Mouse (Mus musculus) layer of hippocampus, postnatal 14 days (tissue): ENCODE results near the gene Myo19. TPM values are rescaled to one million over a fixed set of nuclear protein-coding genes. Genes with fewer than 3 reads are reported as not detected.
"Not testable (repeated sequence)": the region's sequence is repeated elsewhere in the genome, so short reads cannot be mapped to it uniquely, and the experiment has no call there.

Experiments
- DNase-seq, 2 experiments: peaks; one replicate each; pipeline ENCODE4 v3.0.0; 2021 to 2022; ENCODE audit warnings: low spot score in 2 of 2, mixed read lengths in 1 of 2
- long read RNA-seq, 2 experiments: library from polyadenylated mRNA; stranded (forward); transcript quantifications; one replicate each; pipeline ENCODE4 v2.0.0; 2021
- total RNA-seq, 2 experiments: library from RNA; stranded (reverse); gene quantifications; 2 replicates each; pipeline ENCODE4 v1.2.3; 2021

The Myo19 gene
- 10 to 100 TPM; 10.1 to 12.2 TPM for total RNA-seq
- long read RNA-seq, experiment 1, partial matches to known transcripts = 0 of 3 reads
- long read RNA-seq, experiment 1, other reads (novel, unspliced or antisense) = 3 of 3 reads
- long read RNA-seq, experiment 2, partial matches to known transcripts = 1 of 4 reads
- long read RNA-seq, experiment 2, other reads (novel, unspliced or antisense) = 3 of 4 reads

GRCm38 (mm10) chr11:84879772-84880464, at the start of gene Myo19, which contains the start of gene Pigw:
Gene Myo19, plus strand, starts transcription at chr11:84880148.
Gene Pigw, minus strand, starts transcription at chr11:84880285.
- DNase-seq = peak; percentile 70 to 73

GRCm38 (mm10) chr11:84839330-84839729, 40.6 kb upstream of the Myo19 start:
- DNase-seq = no peak

- DNase-seq = no peak
Observed at GRCm38 (mm10) chr11:84846741-84847474, 33.0 kb upstream of the Myo19 start.

GRCm38 (mm10) chr11:84847475-84848090, 32.4 kb upstream of the Myo19 start:
- DNase-seq = no peak

GRCm38 (mm10) chr11:84855285-84855684, 24.7 kb upstream of the Myo19 start:
- DNase-seq = no peak

GRCm38 (mm10) chr11:84865268-84865667, 14.7 kb upstream of the Myo19 start:
- no peak for DNase-seq

GRCm38 (mm10) chr11:84867586-84867985, 12.4 kb upstream of the Myo19 start:
- no peak for DNase-seq

GRCm38 (mm10) chr11:84868786-84869259, 11.1 kb upstream of the Myo19 start:
- no peak for DNase-seq

- peak; percentile 91 to 93 for DNase-seq
Observed at GRCm38 (mm10) chr11:84869537-84870232, 10.3 kb upstream of the Myo19 start.

- DNase-seq = peak; percentile 90 to 94
Observed at GRCm38 (mm10) chr11:84870337-84871043, 9.5 kb upstream of the Myo19 start, which contains the start of gene Ggnbp2. Gene Ggnbp2, minus strand, starts transcription at chr11:84870817.

- no peak for DNase-seq
Observed at GRCm38 (mm10) chr11:84871046-84871445, 8.9 kb upstream of the Myo19 start.

GRCm38 (mm10) chr11:84871548-84872069, 8.3 kb upstream of the Myo19 start:
- no peak for DNase-seq

- DNase-seq = no peak
Observed at GRCm38 (mm10) chr11:84873042-84873833, 6.7 kb upstream of the Myo19 start.

- DNase-seq = not testable (repeated sequence)
Observed at GRCm38 (mm10) chr11:84876020-84876419, 3.9 kb upstream of the Myo19 start.

GRCm38 (mm10) chr11:84879007-84879771, 759 bp upstream of the Myo19 start:
- no peak for DNase-seq

- peak in 1 of 2 experiments; percentile 22 for DNase-seq
Observed at GRCm38 (mm10) chr11:84880465-84880961, 565 bp downstream of the Myo19 start.

- DNase-seq = no peak
Observed at GRCm38 (mm10) chr11:84880971-84881370, 1.0 kb downstream of the Myo19 start.

- DNase-seq = no peak
Observed at GRCm38 (mm10) chr11:84882346-84882745, 2.4 kb downstream of the Myo19 start.
